Mouse (Mus musculus): ENCODE data around the gene Avil. TPM values are rescaled to one million over a fixed set of nuclear protein-coding genes. Genes with fewer than 3 reads are reported as not detected.

The Avil gene
- polyA plus RNA-seq (2012; rRNA removed; ENCODE audit: low replicate concordance): 0.83 and 9.1 TPM in 2 replicates

GRCm38 (mm10) chr10:127000529-127000928, at the start of gene Avil:
TSS of gene Avil (plus strand) at chr10:127000709.

GRCm38 (mm10) chr10:126978277-126978994, 22.1 kb upstream of the Avil start, which contains the start of gene Ctdsp2:
TSS of gene Ctdsp2 (plus strand) at chr10:126978717.

GRCm38 (mm10) chr10:127030336-127031296, 30.1 kb downstream of the Avil start, which contains the start of gene Tsfm:
TSS of gene Tsfm (minus strand) at chr10:127030840.

GRCm38 (mm10) chr10:127041274-127041766, 40.8 kb downstream of the Avil start, which contains the start of the genes Mettl1 and Eef1akmt3:
TSS of gene Mettl1 (plus strand) at chr10:127041414.
TSS of gene Eef1akmt3 (minus strand) at chr10:127041513.

GRCm38 (mm10) chr10:127047954-127048353, 47.4 kb downstream of the Avil start, which contains the start of gene Cyp27b1:
TSS of gene Cyp27b1 (plus strand) at chr10:127048250.

GRCm38 (mm10) chr10:127059968-127060916, 59.7 kb downstream of the Avil start, which contains the start of gene March9:
TSS of gene March9 (minus strand) at chr10:127060184.

GRCm38 (mm10) chr10:127063239-127063872, 62.8 kb downstream of the Avil start, which contains the start of gene Cdk4:
TSS of gene Cdk4 (plus strand) at chr10:127063534.

Other genes with a start within 250 kb of the Avil start
- gene Atp23, start 99.4 kb upstream of the Avil start, polyA plus RNA-seq (2012; rRNA removed; ENCODE audit: low replicate concordance): 5.5 and 5.8 TPM in 2 replicates
- gene Ctdsp2, start 22.0 kb upstream of the Avil start, polyA plus RNA-seq (2012; rRNA removed; ENCODE audit: low replicate concordance): 59.2 and 74.5 TPM in 2 replicates
- gene Tsfm, start 30.1 kb downstream of the Avil start, polyA plus RNA-seq (2012; rRNA removed; ENCODE audit: low replicate concordance): 31.8 and 44.1 TPM in 2 replicates
- gene Mettl1, start 40.7 kb downstream of the Avil start, polyA plus RNA-seq (2012; rRNA removed; ENCODE audit: low replicate concordance): 7.0 and 13.9 TPM in 2 replicates
- gene Eef1akmt3, start 40.8 kb downstream of the Avil start, polyA plus RNA-seq (2012; rRNA removed; ENCODE audit: low replicate concordance): 0.58 and 1.6 TPM in 2 replicates
- gene Cyp27b1, start 47.5 kb downstream of the Avil start, polyA plus RNA-seq (2012; rRNA removed; ENCODE audit: low replicate concordance): 0.13 and 0.65 TPM in 2 replicates
- gene March9, start 59.5 kb downstream of the Avil start, polyA plus RNA-seq (2012; rRNA removed; ENCODE audit: low replicate concordance): 4.3 and 5.4 TPM in 2 replicates
- 76.0 and 80.3 TPM in 2 replicates for gene Cdk4, start 62.8 kb downstream of the Avil start, polyA plus RNA-seq (2012; rRNA removed; ENCODE audit: low replicate concordance)
- 35.7 and 49.3 TPM in 2 replicates for gene Tspan31, start 69.6 kb downstream of the Avil start, polyA plus RNA-seq (2012; rRNA removed; ENCODE audit: low replicate concordance)
- 3.5 and 11.0 TPM in 2 replicates for gene Agap2, start 74.6 kb downstream of the Avil start, polyA plus RNA-seq (2012; rRNA removed; ENCODE audit: low replicate concordance)
- gene Os9, start 120.4 kb downstream of the Avil start, polyA plus RNA-seq (2012; rRNA removed; ENCODE audit: low replicate concordance): 93.3 and 122 TPM in 2 replicates
- 360 and 560 TPM in 2 replicates for gene B4galnt1, start 164.5 kb downstream of the Avil start, polyA plus RNA-seq (2012; rRNA removed; ENCODE audit: low replicate concordance)
- gene Slc26a10, start 179.9 kb downstream of the Avil start, polyA plus RNA-seq (2012; rRNA removed; ENCODE audit: low replicate concordance): 0.82 and 1.6 TPM in 2 replicates
- gene Arhgef25, start 189.4 kb downstream of the Avil start, polyA plus RNA-seq (2012; rRNA removed; ENCODE audit: low replicate concordance): 14.2 and 14.6 TPM in 2 replicates
- 35.7 and 63.9 TPM in 2 replicates for gene Dtx3, start 195.0 kb downstream of the Avil start, polyA plus RNA-seq (2012; rRNA removed; ENCODE audit: low replicate concordance)
- gene Pip4k2c, start 210.9 kb downstream of the Avil start, polyA plus RNA-seq (2012; rRNA removed; ENCODE audit: low replicate concordance): 17.3 and 27.4 TPM in 2 replicates